Mouse (Mus musculus) lung, embryonic 16.5 days (tissue): Measurements from ENCODE around the gene Olfr143. TPM values are rescaled to one million over a fixed set of nuclear protein-coding genes. Genes with fewer than 3 reads are reported as not detected.

ENCODE experiments used
- ATAC-seq: fragments of 200-750 bp; cut with Nextera tagmentation; 2 replicates; pipeline ENCODE4 v1.8.0; 2017; ENCODE audit warnings: low read depth, mild to moderate bottlenecking, moderate library complexity
- H3K27ac ChIP-seq: fragments of 300-500 bp; sonication (generic); 2 replicates; pipeline ENCODE4 v1.5.1; 2014; ENCODE audit warnings: mild to moderate bottlenecking, control low read depth, low read length
- H3K27me3 ChIP-seq: fragments of 300-500 bp; sonication (generic); 2 replicates; pipeline ENCODE4 v1.6.1; 2014; ENCODE audit warnings: low read depth, low read length, mixed read lengths; ENCODE audit not compliant: control insufficient read depth, insufficient read depth
- H3K36me3 ChIP-seq: fragments of 300-500 bp; sonication (generic); 2 replicates; pipeline ENCODE4 v1.6.1; 2014; ENCODE audit warnings: low read length; ENCODE audit not compliant: control insufficient read depth, insufficient read depth
- H3K4me1 ChIP-seq: fragments of 300-500 bp; sonication (generic); replicated peaks from 2 replicates; pipeline ENCODE4 v1.6.1; 2014; ENCODE audit warnings: low read length, mixed read lengths; ENCODE audit not compliant: control insufficient read depth, insufficient read depth
- H3K4me2 ChIP-seq: fragments of 300-500 bp; sonication (generic); 2 replicates; pipeline ENCODE4 v1.6.1; 2014; ENCODE audit warnings: low read depth, low read length, control low read depth
- H3K4me3 ChIP-seq: fragments of 300-500 bp; sonication (generic); 2 replicates; pipeline ENCODE4 v1.5.1; 2014; ENCODE audit warnings: mild to moderate bottlenecking, low read length, control low read depth
- H3K9ac ChIP-seq: fragments of 300-500 bp; sonication (generic); 2 replicates; pipeline ENCODE4 v1.6.1; 2014; ENCODE audit warnings: low read length, control low read depth
- H3K9me3 ChIP-seq: fragments of 300-500 bp; sonication (generic); 2 replicates; pipeline ENCODE4 v1.6.1; 2016; ENCODE audit warnings: low read length; ENCODE audit not compliant: control insufficient read depth
- WGBS: fragments of 180-500 bp; shearing (Covaris S2); extraction: QIAGEN DNeasy Blood & Tissue Kit; methylation state at CpG from one replicate; pipeline ENCODE4 v1.1.7; 2014; 5-methylcytosine and 5-hydroxymethylcytosine counted together
- polyA plus RNA-seq: library from polyadenylated mRNA; unstranded; fragments of >200 nt; fragmentation: Nextera tagmentation; extraction: Ambion mirVana; gene quantifications from 2 replicates; pipeline ENCODE4 v1.2.1, GENCODE M21; 2015

Gene Olfr143
- polyA plus RNA-seq, result not detected in 2 replicates

GRCm38 (mm10) chr9:38252474-38252873 is at the start of gene Olfr143:
Gene Olfr143 (plus strand): TSS chr9:38252774.
- H3K9ac ChIP-seq, result no peak within 1 kb of the TSS
- no peak within 1 kb of the TSS for H3K4me2 ChIP-seq
- no peaks in the 10 kb centered on the region for H3K4me1 ChIP-seq
- ATAC-seq, result no peak
- no peaks in the 10 kb centered on the region for H3K9me3 ChIP-seq
- H3K4me3 ChIP-seq, result no peak within 1 kb of the TSS
- no peak within 1 kb of the TSS for H3K27ac ChIP-seq
- H3K36me3 ChIP-seq, result no peaks in the 10 kb centered on the region
- H3K27me3 ChIP-seq, result no peaks in the 10 kb centered on the region

GRCm38 (mm10) chr9:38208065-38208464 is 44.5 kb upstream of the Olfr143 start, which contains the start of gene Olfr893:
Gene Olfr893 (plus strand): TSS chr9:38208365.
- H3K4me2 ChIP-seq, result no peak within 1 kb of the TSS
- H3K4me1 ChIP-seq, result no peaks in the 10 kb centered on the region
- H3K27ac ChIP-seq, result no peak within 1 kb of the TSS
- no peak for ATAC-seq
- no peaks in the 10 kb centered on the region for H3K36me3 ChIP-seq
- no peaks in the 10 kb centered on the region for H3K27me3 ChIP-seq
- H3K4me3 ChIP-seq, result no peak within 1 kb of the TSS
- no peaks in the 10 kb centered on the region for H3K9me3 ChIP-seq
- WGBS, result 90% methylated on average over 3 of the region's 3 CpGs
- no peak within 1 kb of the TSS for H3K9ac ChIP-seq

GRCm38 (mm10) chr9:38217755-38218154 is 34.8 kb upstream of the Olfr143 start, which contains the start of gene Olfr894:
Gene Olfr894 (plus strand): TSS chr9:38218055.
- Histone ChIP-seq H3K27ac (no peak within 1 kb of the TSS), H3K9ac (no peak within 1 kb of the TSS), H3K4me3 (no peak within 1 kb of the TSS), H3K4me1 (no peaks in the 10 kb centered on the region), H3K36me3 (no peaks in the 10 kb centered on the region), H3K27me3 (no peaks in the 10 kb centered on the region), H3K9me3 (no peaks in the 10 kb centered on the region), H3K4me2 (no peak within 1 kb of the TSS)
- no peak for ATAC-seq

- no peak for ATAC-seq
These were observed 15.0 kb downstream of the Olfr143 start, which contains the start of gene Olfr895 for GRCm38 (mm10) chr9:38267551-38267950. Gene Olfr895 (plus strand): TSS chr9:38267851.

GRCm38 (mm10) chr9:38290807-38291206 is 38.2 kb downstream of the Olfr143 start, which contains the start of gene Olfr896-ps1:
Gene Olfr896-ps1 (plus strand): TSS chr9:38291107.
- Histone ChIP-seq H3K27me3 (no peaks in the 10 kb centered on the region), H3K4me3 (no peak within 1 kb of the TSS), H3K27ac (no peak within 1 kb of the TSS), H3K9ac (no peak within 1 kb of the TSS), H3K9me3 (no peaks in the 10 kb centered on the region), H3K36me3 (no peaks in the 10 kb centered on the region), H3K4me1 (no peaks in the 10 kb centered on the region), H3K4me2 (no peak within 1 kb of the TSS)
- WGBS, result 72% methylated on average over 1 of the region's 1 CpGs
- no peak for ATAC-seq

More at GRCm38 (mm10) chr9:38267551-38267950, 15.0 kb downstream of the Olfr143 start, which contains the start of gene Olfr895:
- H3K27ac ChIP-seq, result no peak within 1 kb of the TSS
- H3K4me2 ChIP-seq, result no peak within 1 kb of the TSS
- H3K4me3 ChIP-seq, result no peak within 1 kb of the TSS
- no peak within 1 kb of the TSS for H3K9ac ChIP-seq
- H3K36me3 ChIP-seq, result no peaks in the 10 kb centered on the region
- H3K9me3 ChIP-seq, result no peaks in the 10 kb centered on the region
- H3K27me3 ChIP-seq, result no peaks in the 10 kb centered on the region
- no peaks in the 10 kb centered on the region for H3K4me1 ChIP-seq

Other genes with a start within 250 kb of the Olfr143 start
- not detected in 2 replicates for gene Olfr883, start 227.0 kb upstream of the Olfr143 start, polyA plus RNA-seq
- not detected in 2 replicates for gene Olfr884, start 206.2 kb upstream of the Olfr143 start, polyA plus RNA-seq
- not detected in 2 replicates for gene Olfr885, start 191.5 kb upstream of the Olfr143 start, polyA plus RNA-seq
- gene Olfr887, start 168.7 kb upstream of the Olfr143 start, polyA plus RNA-seq, result not detected in 2 replicates
- not detected in 2 replicates for gene Olfr888, start 144.6 kb upstream of the Olfr143 start, polyA plus RNA-seq
- gene Olfr889, start 137.6 kb upstream of the Olfr143 start, polyA plus RNA-seq, result 0.04 TPM in 1 of 2 replicates, not detected in the other
- not detected in 2 replicates for gene Olfr890, start 110.3 kb upstream of the Olfr143 start, polyA plus RNA-seq
- not detected in 2 replicates for gene Olfr891, start 72.0 kb upstream of the Olfr143 start, polyA plus RNA-seq
- not detected in 2 replicates for gene Olfr893, start 44.4 kb upstream of the Olfr143 start, polyA plus RNA-seq
- gene Olfr894, start 34.7 kb upstream of the Olfr143 start, polyA plus RNA-seq, result not detected in 2 replicates
- gene Olfr895, start 15.1 kb downstream of the Olfr143 start, polyA plus RNA-seq, result not detected in 2 replicates
- not detected in 2 replicates for gene Olfr896-ps1, start 38.3 kb downstream of the Olfr143 start, polyA plus RNA-seq
- gene Olfr25, start 76.3 kb downstream of the Olfr143 start, polyA plus RNA-seq, result not detected in 2 replicates
- not detected in 2 replicates for gene Olfr898, start 95.6 kb downstream of the Olfr143 start, polyA plus RNA-seq
- gene Olfr250, start 114.1 kb downstream of the Olfr143 start, polyA plus RNA-seq, result not detected in 2 replicates
- gene Olfr251, start 124.3 kb downstream of the Olfr143 start, polyA plus RNA-seq, result not detected in 2 replicates
- gene Olfr147, start 148.9 kb downstream of the Olfr143 start, polyA plus RNA-seq, result not detected in 2 replicates
- gene Olfr901, start 176.7 kb downstream of the Olfr143 start, polyA plus RNA-seq, result not detected in 2 replicates
- gene Olfr902, start 194.9 kb downstream of the Olfr143 start, polyA plus RNA-seq, result not detected in 2 replicates
- gene Olfr904, start 210.4 kb downstream of the Olfr143 start, polyA plus RNA-seq, result not detected in 2 replicates
- not detected in 2 replicates for gene Olfr905, start 218.3 kb downstream of the Olfr143 start, polyA plus RNA-seq
- gene Olfr906, start 234.3 kb downstream of the Olfr143 start, polyA plus RNA-seq, result not detected in 2 replicates
- not detected in 2 replicates for gene Olfr907, start 243.0 kb downstream of the Olfr143 start, polyA plus RNA-seq